Mouse (Mus musculus) left cerebral cortex, adult 8-10 months (tissue): ENCODE measurements around the gene Tcp10b. TPM values are rescaled to one million over a fixed set of nuclear protein-coding genes. Genes with fewer than 3 reads are reported as not detected.
"Not testable (repeated sequence)": the region's sequence is repeated elsewhere in the genome, so short reads cannot be mapped to it uniquely, and the experiment has no call there.

Source experiments
- DNase-seq, 2 experiments: peaks; one replicate each; pipeline ENCODE4 v3.0.0; 2022; ENCODE audit warnings: low spot score in 2 of 2
- total RNA-seq, 4 experiments: library from RNA; stranded (reverse); gene quantifications; 2 replicates each; pipeline ENCODE4 v1.2.4; 2022

The Tcp10b gene
- total RNA-seq: under 1 TPM; 0.34 to 0.93 (median 0.69) TPM

DNA sequence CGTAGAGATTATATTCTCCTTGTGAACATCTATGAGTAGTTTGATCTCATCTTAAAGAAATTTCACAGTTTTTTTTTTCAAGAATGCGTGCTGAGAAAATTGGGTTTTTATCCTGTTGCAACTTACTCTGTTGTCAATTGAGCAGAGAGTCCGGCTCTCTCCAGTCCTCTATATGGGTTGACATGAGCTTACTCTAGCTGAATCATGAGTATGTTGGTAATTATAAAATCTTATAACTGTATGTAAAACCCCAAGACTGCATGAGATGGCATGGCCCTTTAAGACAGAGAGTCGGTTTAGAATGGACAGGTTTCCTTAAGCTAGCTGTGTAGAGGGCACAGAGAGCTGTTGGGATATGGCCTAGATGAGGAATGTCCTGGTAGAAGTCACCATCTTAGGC, at the start of gene Tcp10b:
Gene Tcp10b, plus strand, starts transcription at position 301 of the 400 bp plus-strand sequence.
- not testable (repeated sequence) for DNase-seq

DNA sequence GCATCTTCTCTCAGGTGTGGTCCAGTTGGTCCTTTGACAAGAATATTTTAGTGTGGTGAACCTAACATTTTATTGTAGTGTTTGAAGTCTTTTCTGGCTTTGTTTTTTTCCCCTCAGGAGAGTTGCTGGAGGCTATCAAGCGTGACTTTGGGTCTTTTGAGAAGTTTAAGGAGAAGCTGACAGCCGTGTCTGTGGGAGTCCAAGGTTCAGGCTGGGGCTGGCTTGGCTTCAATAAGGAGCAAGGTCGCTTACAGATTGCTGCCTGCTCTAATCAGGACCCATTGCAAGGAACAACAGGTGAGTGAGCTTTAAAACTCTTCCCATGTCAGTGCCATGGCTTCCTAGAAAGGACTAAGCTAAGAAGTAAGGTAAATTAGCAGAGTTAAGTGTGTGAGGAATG, 47.6 kb upstream of the Tcp10b start:
- no peak for DNase-seq

DNA sequence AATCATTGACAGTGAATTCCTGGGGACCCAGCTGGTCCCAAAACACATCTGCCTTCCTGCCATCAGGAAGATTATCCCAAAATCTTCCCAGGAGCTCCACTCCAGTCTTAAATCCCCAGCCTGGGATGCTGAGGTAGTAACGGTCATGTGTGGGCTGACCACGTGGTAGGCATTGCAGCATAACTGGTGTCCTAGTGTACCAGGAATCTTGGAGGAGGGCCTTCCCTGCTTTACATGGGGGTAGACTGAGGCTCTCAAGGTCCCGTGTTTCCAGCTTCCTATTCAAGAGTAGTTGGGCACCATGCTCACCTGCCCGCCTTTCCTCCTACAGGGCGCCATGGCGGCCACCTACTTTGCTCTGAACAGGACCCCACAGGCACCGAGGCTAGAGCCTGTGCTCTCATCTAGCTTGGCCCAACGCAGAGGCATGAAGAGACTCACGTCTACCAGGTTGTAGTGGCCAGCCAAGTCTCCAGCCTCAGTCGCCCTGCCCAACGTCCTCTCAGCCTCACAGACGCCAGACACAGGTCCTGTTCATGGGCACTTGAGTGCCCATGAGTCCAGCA, 24.2 kb upstream of the Tcp10b start:
- not testable (repeated sequence) for DNase-seq

DNA sequence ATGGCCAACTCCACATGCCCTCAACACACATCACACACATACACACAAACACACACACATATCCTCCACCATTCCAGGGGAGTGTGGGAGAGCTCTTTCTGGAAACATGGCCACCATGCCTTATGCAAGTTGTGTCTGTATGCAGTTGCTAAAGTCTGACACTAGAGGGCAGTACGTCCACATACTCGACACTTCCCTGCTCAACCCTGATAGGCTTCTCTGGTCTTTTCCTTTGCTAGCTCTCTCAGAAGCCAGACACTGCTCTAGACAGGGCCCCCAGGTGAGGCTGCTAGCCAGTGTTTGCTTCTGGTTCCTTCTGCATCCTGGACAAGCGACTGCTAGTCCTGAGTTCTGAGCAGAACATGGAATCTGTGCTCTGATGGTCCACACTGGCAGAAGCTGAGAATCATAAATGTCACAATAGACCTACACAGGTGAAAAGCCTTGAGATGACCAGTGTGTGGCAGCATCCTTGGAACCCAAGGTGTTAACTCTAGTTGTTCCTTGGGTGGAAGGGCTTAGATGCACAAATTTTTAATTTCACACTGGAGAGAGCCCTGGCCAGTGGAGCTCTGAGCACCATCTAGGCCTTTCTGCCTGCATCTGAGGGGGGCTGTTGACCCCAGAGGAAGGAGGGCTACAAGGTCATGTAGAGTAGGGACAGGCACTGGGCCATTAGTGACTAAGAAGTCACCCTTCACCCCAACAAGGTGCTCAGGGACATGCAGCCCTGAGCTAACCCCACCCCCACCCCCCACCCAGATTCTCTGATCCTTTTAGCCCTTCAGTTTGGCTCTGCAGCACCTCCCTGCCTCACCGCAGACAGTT, 16.8 kb upstream of the Tcp10b start:
- DNase-seq: peak; percentile 29 to 43

DNA sequence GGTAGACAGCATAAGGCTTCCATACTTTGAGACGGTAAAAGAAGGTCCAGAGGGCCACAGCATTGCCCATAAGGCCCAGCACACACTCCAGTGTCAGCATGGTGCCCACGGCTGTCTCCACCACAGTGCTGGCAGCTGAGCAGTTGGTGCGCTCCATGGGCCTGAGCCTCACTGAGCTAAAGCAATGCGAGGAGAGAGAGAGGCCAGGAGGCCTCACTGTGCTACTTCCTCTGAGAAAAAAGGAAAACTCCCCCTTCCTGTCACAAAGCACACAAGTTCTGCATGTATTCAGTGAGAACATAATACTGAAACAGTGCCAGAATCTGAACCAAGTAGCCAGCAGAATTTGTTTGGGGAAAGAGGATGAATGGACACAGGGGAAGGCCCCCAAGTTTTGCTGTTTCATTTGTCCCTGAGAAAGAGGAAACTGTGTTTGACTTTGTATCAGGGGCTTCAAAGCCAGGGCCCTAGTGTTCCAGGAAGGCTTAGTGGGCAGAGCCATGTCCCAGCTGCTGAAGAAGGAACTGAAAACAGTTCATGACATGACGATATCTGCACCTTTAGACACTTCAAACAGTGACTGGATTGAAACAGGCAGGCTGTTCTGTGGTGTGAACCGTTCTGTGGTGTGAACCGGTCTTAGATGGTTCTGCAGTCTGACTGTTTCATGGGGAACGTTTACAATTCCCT, 8.6 kb upstream of the Tcp10b start, which contains the start of gene Gpr31b:
Gene Gpr31b, minus strand, starts transcription at position 173 of the 690 bp plus-strand sequence.
- DNase-seq: not testable (repeated sequence)

DNA sequence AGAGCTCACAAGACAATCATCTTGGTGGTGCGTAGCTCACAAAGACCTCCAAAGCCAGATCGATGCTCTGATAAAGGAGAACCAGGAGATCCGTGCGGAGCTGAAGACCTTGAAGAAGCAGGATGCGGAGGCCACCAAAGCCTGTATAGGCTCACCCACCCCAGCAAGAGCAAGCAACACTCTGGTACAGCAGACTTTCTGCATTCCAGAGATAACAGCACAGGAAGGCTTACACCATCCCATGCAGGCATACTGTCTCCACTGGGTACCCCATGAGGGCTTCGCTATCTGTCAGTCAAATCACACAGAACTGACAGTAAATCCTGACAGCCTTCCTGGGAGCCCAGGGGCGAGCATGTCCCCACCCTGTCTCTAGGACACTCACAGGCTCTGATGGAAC, 2.0 kb downstream of the Tcp10b start:
- not testable (repeated sequence) for DNase-seq

DNA sequence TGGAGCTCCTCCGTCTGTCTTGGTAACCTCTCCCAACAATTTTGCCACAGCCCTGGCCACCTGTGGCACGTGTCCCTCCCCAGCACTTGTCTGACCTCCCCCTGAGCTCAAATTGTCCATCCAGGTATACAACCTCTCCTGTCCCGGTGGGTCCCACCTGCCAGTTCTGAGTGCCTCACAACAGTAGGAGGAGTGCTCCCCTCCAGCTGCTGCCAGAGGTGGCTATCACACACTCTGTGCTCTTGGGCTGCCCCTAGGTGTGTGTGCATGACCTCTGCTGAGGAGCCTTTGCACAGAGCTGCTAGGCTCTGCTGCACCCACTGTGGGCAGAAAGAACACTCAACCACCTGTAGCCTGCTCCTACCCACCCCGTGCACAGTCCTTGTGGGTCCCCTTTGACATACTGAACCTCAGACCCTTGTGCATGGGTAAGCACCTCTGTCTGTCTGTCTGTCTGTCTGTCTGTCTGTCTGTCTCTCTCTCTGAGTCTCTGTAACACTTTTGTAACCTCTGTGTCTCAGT, 7.0 kb downstream of the Tcp10b start:
- DNase-seq: not testable (repeated sequence)

DNA sequence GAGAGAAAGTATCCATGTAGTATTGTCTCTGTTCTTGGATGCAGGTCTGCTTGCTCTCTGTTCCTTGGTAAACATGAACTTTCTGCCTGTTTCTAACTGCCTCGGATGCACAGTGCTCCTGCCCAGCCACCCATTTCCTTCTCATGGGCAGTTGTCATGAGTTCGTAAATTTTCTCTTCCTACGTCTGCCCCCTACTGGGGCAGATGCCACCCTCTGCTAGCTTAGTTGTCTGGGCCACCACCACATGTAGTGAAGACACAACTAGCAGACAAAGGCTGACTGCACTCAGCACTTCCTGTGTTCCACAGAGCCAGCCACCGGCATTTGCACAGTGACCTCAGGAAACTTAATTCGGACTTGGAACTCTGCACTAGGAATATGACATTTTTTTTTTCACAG, 8.3 kb downstream of the Tcp10b start:
- not testable (repeated sequence) for DNase-seq

DNA sequence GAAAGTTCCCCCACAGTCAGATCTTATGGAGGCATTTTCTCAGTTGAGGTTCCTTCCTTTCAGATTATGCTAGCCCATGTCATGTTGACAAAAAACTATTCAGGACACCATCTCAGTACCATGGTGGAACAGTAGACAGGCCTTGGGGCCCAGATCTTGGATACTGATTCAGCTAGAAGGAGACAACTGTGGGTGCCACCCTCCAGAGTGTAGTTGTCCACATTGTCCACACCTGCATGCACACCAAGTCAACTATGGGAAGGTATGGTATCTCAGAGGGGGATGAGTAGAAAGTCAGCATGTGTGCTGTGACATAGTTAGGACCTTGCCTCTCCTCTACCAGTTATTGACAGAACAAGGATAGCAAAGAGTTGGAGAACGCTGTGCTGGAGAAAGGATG, 30.6 kb downstream of the Tcp10b start:
- DNase-seq: not testable (repeated sequence)

DNA sequence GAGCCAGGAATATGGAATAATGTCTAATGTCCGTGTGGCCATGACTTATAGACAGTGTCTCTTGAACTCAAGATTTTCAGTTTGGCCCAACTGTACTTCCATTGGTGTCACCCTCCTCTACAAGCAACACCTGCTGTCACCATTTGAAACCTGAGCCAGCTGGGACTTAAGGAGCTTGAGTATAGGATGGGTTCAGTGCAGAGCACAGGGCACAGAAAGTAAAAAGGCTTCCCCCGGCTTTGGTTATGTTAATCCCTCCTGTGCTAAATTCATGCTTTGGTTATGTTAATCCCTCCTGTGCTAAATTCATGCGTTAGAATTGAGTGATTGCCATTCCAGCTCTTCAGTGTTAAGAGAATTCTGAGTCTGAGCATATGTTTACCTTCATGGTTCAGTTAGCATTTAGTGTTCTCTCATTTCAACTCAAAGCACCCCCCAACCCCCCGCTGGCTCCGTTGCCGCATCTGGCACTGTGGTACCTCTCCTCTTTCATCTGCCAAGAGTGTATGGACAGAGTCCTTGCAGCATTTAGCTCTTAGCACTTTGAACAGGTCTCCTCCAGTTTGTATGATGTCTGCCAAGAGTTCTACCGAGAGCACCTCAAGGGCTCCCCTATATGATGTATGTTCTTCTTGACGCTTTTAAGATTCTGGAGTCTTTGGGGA, 31.3 kb downstream of the Tcp10b start:
- not testable (repeated sequence) for DNase-seq

DNA sequence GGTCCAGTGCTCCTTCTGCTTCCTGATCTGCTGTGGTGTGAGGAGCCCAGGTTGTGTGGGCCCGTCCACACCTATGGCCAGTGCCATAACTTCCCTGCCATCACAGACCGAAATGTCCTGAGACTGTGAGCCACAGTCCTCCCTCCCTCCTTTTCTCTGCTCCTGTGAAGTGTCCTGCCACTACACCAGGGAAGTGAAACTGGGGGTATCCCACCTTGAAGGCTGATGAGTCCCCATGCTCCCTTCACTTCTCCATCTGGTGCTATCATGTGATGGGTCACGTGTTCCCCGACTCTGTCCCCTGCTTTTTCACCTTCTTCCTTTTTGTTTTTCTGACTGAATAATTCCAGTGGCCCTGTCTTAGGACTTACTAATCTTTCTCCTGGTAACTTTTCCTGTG, 32.1 kb downstream of the Tcp10b start:
- not testable (repeated sequence) for DNase-seq

DNA sequence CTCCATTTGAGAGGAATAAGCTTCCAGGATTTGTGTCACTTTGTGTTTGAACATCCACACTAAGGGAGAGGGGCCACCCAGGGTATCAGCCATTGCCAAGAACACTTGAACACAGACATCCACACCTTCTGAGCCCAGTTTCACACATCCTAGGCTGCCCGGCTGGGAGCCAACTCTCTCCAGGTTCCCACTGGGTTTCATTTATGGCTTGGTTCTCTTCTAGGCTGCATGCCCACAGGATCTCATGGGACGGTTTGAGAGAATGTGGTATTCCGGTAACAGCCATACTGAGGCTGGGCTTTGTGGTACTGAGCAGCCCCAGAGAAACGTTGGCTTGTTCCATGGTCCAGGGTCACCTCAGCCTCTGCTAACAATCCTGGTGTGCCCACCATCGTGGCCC, 45.7 kb downstream of the Tcp10b start:
- peak in 1 of 2 experiments; percentile 18 for DNase-seq

DNA sequence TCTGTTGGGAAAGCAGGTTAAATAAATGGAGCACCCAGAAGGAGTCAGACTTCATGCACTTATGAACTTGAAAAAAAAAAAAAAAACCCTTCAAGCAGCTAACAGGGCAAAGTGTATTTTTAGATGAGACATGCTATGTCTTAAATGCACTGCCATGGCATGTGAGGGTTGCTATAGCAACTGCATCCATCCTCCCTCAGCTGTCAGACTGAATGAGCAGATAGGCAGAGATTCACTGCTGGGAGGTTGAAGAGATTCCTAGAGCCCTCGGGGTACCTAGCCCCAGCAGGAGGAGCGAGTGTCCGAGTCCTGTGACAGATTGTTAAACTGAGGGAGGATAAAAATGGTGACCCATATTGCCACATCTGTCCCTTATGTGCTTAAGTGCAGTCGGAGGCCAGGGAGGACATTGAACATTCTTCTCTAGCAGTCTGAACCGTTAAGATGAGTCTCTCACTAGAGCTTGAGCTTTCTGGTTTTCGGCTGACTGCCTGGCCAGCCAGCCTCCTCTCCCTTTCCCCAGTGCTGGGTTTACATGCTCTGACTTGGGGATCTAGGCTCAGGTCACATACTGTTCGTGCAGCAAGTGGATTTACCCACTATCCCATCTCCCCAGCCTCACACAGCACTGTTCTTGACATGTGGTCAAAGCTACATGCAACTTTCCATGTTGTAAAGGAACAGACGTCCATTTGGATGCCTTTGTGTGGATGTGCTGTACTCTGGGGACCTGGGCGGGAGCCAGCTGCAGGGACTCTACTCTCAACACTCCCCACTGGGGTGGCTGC, 51.8 kb downstream of the Tcp10b start:
- DNase-seq: not testable (repeated sequence)

DNA sequence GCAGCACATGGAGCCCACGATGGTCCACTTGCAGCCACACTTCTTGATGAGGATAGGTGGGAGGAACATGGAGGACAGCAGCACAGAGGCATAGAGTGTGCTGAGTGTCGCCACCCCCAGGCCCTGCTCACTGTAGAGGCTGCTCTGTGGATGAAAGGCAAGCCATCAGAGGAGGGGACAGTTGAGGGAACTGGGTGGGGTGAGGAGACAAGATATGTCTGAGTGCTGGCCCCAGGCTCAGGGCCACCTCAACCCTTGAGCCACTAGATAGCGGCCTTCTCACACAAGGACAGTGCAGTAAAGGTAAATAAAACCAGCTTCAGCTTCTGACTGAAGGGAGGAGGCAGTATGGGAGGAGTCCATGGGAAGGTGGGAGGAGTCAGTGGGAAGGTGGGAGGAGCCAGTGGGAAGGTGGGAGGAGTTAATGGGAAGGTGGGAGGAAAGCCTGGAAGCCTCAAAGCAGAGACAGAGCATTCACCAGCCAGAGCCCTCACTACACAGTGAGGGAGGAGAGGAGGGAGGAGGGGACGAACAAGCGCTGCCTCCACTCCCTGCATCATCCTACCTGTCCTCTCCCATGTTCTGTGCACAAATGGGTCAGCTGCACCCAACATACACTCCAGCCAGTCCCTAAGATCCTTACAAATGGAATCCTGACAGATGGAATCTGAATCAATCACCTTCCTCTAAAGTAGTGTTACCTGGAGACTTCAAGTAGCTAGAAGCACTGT, 62.6 kb downstream of the Tcp10b start:
- not testable (repeated sequence) for DNase-seq

DNA sequence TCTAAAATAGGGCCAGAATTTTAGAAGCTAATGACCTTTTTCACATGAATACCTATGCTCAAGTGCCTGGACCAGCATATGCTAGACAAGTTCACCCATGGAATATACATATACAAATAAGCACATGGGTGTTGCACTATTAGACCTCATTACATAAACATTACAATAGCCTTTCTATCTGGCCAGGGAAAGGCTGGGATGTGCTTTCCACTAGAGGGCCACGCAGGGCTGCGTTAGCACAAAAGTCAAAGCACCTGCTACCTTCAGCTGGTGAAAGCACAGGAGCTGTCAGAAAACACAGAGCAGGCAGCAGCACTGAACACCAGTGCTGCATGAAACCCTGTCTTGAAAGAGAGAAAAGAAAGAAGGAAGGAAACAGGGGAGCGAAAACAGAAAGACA, 63.3 kb downstream of the Tcp10b start:
- DNase-seq: not testable (repeated sequence)

DNA sequence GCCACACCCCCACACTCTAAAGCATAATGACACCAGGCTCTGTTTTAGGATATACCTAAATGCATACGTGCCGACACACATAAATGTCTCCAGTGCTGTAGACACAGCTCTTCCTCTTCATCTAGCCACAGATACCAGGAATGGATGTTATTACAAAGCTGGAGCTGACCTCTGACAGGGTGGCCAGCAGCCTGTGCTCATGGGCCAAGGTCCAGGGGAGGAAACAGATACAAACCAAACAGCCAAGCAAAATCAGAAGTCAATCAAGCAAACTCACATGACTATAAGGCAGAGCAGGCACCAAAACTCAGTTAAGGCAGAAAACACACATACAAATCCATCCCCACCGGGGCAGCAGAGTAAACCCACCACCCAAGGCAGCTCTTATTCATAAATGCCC, 68.4 kb downstream of the Tcp10b start:
- not testable (repeated sequence) for DNase-seq

DNA sequence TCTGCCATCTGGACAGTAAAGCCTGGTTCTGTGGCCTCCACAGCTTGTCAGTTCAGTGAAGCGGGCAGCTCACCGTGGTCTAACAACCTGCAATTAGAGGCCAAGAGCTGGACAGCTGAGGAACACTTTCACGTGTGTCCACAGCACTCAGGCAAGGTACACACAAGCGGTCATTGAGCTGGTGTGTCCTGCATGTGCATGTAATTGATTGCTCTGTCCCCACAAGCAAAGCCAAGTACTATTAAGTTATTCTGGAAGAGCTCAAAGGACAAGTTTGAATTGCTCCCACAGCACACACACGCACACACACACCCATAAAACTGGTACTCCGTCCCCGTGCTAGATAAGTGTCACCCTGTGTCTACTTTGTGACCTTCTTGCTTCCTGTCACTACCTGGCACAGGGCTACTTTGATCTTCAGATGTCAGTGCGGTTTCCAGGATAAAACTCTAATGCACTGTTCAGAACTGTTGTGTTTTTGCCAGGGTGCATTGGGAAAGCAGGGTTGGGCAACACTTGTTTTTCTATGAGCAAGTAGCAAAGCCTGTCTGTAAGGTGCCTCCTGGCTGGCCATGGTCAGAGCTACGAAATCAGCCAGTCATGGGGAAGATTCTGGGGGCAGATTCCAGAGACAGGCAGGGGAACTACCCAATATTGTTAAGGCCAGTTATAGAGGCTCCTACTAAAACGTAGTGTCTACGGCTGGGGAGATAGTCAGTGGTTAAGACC, 69.0 kb downstream of the Tcp10b start:
- DNase-seq: not testable (repeated sequence)

DNA sequence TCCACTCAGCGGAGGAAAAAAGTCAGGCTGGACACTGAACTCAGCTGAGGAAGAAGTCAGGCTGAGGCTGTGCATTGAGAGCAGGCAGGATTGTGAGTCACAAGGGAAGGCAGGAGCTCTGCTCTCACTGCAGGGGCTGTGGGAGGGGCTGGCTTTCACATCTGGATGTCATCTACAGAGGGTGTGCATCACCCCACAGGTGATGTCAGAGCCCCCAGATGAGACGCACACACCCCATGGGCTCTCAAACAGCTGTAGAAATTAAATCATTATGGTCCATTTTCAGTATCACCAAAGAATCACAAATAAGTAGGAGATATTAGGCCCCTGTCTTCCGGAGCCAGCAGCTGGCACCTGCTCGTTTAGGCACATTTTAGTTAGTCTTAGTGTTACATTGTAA, 70.8 kb downstream of the Tcp10b start, which contains the start of gene Unc93a:
Gene Unc93a, minus strand, starts transcription at position 101 of the 400 bp plus-strand sequence.
- DNase-seq: not testable (repeated sequence)
